Mouse (Mus musculus) erythroblast, embryonic 14.5 days (primary cell): ENCODE measurements around the gene Kcnd2. TPM values are rescaled to one million over a fixed set of nuclear protein-coding genes. Genes with fewer than 3 reads are reported as not detected.

Experiments
- H3K27me3 ChIP-seq: 2 replicates; pipeline ENCODE4 v1.6.1; 2012; ENCODE audit warnings: inconsistent platforms; ENCODE audit not compliant: control insufficient read depth
- H3K36me3 ChIP-seq: 2 replicates; pipeline ENCODE4 v1.6.1; 2012; ENCODE audit warnings: mild to moderate bottlenecking, inconsistent platforms; ENCODE audit not compliant: control insufficient read depth
- H3K4me1 ChIP-seq: 2 replicates; pipeline ENCODE4 v1.6.1; 2012; ENCODE audit warnings: inconsistent platforms; ENCODE audit not compliant: control insufficient read depth
- H3K4me3 ChIP-seq: replicated peaks from 2 replicates; pipeline ENCODE3; 2012; ENCODE audit warnings: moderate library complexity, mild to moderate bottlenecking, inconsistent platforms
- H3K9me3 ChIP-seq: 2 replicates; pipeline ENCODE4 v1.6.1; 2012; ENCODE audit warnings: low read length, inconsistent platforms, mixed read lengths; ENCODE audit not compliant: control insufficient read depth
- GATA1 ChIP-seq: IDR thresholded peaks from 2 replicates; pipeline ENCODE4 v1.6.1; 2012; ENCODE audit warnings: low read length, inconsistent platforms, mixed read lengths
- TAL1 ChIP-seq: IDR thresholded peaks from 3 replicates; pipeline ENCODE4 v1.6.1; 2012; ENCODE audit warnings: low read length, inconsistent platforms, mixed read lengths
- polyA plus RNA-seq: library from polyadenylated mRNA; stranded (reverse); fragments of >175 nt; gene quantifications from 2 replicates; pipeline ENCODE4 v1.2.3, GENCODE M21; 2012

The Kcnd2 gene
- polyA plus RNA-seq, 1 experiment, result not detected

DNA sequence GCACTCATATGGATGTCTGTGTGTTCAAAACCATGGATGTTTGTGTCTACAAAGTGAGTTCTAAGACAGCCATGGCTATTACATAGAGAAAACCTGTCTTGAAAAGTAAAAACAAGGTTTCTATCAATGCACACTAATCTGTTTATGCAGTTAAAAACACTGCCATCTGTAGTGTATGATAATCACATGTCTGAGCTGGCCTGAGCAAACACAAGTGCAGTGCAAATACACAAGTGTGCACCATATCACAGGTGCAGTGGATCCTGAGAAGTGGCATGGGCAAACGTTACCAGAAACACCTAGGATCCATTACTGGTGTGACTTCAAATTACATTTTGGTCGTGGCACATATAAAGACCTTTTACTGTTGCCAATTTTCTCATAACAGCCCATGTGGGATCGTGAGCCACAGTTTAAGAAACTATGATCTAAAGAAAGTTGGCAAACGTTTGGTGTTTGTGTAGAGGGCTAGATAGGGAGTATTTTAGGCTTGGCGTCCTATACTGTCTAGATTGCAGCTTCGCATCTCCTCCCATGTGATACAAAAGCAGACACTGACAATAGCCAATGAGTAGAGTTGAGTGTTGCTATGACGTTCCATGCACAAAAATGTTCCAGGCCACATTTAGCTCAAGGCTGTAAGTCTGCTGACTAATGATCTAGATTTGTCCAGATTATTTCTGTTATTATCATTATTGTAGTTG lies 559.1 kb downstream of the Kcnd2 start:
- Histone ChIP-seq H3K27me3 (no peaks in the 10 kb centered on the region), H3K4me3 (no peak overlapping the region), H3K9me3 (no peaks in the 10 kb centered on the region), H3K4me1 (peaks cover 3% of the 10 kb centered on the region), H3K36me3 (no peaks in the 10 kb centered on the region)
- TF ChIP-seq GATA1, result no peak
- TF ChIP-seq TAL1, result no peak
